Mouse (Mus musculus) heart, postnatal 36 days (tissue): Measurements from ENCODE around the gene Pml. TPM values are rescaled to one million over a fixed set of nuclear protein-coding genes. Genes with fewer than 3 reads are reported as not detected.
"Not testable (repeated sequence)": the region's sequence is repeated elsewhere in the genome, so short reads cannot be mapped to it uniquely, and the experiment has no call there.

ENCODE experiments used
- DNase-seq, 2 experiments: peaks; one replicate each; pipeline ENCODE4 v3.0.0; 2021 to 2022
- intact Hi-C: fragments of 180-260 bp; cut with DNase I; formaldehyde crosslinking; loops from one replicate; pipeline ENCODE4 v1.15.1; 2025
- total RNA-seq, 2 experiments: library from RNA; stranded (reverse); gene quantifications; 2 replicates each; pipeline ENCODE4 v1.2.3; 2021

Gene Pml
- total RNA-seq, 2 experiments from 2014 or later: 8.3 to 9.5 TPM

DNA sequence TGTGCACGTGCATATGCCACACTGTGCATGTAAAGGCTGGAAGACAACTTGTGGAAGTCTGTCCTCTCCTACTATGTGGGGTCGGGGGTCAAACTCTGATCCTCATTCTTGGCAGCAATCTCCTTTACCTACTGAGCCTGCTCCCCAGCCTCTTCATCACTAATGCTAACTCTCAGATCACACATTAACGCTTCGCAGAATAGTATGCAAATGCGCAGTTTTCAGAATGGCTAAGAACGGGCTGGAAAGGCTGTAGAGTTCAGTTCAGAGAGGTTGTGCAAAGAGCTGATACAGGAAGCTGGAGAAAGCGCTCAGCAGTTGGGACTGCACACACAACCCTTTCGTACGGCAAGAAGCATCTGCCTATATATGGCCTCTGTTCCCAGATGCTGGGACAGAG lies 23.3 kb upstream of the Pml start:
- intact Hi-C loops: no loop called here

DNA sequence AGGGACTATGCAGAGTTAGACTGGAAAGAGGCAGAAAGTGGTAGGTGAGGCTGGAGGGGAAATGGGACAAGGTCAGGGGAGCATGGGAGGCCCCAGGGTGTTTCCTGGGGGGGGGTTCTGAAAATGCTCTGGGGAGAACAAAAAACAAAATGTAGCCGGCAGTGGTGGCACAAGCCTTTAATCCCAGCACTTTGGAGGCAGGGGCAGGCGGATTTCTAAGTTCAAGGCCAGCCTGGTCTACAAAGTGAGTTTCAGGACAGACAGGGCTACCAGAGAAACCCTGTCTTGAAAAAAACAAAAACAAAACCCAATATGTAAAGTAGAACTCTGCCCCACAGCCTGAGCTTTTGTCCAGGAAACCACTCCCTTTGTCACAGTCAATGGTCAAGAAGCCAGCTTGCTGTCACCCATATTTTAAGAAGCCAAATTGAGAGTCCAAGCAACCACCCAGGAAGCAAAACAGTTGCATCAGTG lies 22.5 kb upstream of the Pml start:
- intact Hi-C loops: no loop called here
- no peak for DNase-seq

More for the DNA sequence above, 23.3 kb upstream of the Pml start:
- no peak for DNase-seq

DNA sequence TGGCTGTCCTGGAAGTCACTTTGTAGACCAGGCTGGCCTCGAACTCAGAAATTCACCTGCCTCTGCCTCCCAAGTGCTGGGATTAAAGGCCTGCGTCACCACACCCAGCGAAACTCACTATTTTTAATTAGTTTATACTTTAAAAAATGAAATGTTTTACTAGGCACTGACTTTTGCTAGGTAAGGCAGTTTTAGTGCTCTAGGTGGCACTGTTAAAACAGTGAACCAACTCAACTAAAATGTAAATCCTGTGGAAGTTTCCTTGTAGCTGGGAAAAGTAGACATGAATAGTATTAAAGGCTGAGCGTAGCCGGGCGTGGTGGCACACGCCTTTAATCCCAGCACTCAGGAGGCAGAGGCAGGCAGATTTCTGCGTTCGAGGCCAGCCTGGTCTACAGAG lies 22.0 kb upstream of the Pml start:
- intact Hi-C loops, DNase-seq: not testable (repeated sequence)

DNA sequence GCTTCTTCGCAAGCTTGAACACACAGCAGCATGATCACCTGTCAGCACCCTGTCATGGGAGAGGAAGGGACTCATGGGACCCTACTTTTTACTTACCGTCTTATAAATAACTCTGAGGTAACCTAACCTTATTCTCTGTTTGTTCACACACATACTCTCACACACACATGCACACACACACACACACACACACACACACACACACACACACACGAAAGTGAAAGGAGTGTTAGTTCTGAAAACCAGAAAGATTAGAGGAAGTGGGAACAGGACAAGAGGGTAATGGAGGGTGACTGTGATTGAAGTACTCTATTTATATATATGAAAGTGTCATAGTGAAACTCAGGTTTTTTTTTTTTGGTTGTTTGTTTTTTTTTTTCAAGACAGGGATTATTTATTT lies 21.5 kb upstream of the Pml start:
- intact Hi-C loops: no loop called here
- no peak for DNase-seq

DNA sequence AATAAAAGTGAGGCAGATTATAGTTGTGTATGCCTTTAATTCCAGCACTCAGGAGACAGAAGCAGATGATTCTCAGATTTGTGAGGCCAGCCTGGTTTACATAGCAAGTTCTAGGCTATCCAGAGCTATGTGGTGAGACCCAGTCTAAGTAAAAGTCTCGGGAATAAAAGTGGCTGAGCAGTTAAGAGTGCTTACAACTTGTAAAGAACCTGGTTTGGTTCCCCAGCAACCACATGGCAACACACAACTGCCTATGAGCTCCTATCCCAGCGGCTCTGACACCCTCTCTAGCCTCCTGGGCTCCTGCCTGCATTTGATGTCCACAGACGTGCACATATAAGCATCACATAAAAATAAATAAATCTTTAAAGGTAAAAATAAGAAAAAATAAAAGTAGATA lies 20.5 kb upstream of the Pml start:
- no peak for DNase-seq
- intact Hi-C loops: no loop called here

DNA sequence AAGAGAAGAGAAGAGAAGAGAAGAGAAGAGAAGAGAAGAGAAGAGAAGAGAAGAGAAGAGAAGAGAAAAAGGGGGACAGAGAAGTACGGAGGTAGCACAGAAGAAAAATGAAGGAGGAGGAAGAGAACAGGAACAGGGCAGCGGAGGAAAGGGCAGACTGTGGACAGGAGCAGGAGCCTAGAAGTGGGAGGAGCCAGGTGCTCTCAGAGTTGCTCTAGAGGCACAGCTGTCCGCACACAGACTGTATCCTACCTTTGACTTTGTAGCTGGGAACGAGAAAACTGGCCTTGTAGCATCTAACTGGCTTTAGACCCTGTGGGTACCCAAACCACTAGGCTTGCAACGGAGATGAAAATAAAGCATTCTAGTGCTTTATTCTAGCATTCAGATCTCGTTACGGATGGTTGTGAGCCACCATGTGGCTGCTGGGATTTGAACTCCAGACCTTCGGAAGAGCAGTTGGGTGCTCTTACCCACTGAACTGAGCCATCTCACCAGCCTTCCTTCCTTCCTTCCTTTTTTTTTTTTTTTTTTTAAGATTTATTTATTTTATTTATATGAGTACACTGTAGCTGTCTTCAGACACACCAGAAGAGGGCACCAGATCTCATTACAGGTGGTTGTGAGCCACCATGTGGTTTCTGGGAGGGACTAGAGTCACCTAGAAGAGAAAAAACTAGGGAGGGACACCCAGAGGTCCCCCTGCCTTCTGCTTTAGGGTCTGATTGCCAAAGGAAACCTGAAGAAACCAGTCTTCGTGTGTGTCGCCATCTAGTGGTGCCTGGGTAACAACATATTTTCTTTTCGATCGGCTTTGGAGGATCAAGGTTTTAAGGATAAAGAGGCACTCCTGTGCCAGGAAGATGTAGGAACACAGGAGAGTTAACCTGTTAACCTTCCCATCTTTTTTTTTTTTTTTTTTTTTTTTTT lies 19.1 kb upstream of the Pml start:
- DNase-seq: peak; percentile 59 to 72
- intact Hi-C loops: loop anchor here (1.0 to 2.0 kb wide), 2 partner anchors 22 to 42 kb away; no protein-coding TSS in a partner anchor

DNA sequence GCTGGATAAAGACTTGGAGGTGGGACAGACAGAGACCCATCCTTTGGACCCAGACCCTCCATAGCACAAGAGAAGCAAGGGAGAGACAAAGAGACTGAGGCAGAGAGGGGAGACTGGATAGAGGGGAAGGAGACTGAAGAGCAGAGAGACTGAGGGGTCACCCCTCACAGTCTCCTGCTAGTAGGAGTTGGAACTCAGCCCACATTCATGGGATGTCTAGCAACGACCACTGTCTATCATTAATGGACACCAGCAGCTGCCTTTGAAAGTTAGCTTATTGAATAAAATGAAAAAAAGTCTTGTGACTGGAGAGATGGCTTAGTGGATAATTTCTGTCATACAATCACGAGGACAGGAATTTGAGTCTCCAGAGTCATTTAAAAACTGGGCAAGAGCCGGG lies 17.5 kb upstream of the Pml start:
- no peak for DNase-seq
- intact Hi-C loops: no loop called here

DNA sequence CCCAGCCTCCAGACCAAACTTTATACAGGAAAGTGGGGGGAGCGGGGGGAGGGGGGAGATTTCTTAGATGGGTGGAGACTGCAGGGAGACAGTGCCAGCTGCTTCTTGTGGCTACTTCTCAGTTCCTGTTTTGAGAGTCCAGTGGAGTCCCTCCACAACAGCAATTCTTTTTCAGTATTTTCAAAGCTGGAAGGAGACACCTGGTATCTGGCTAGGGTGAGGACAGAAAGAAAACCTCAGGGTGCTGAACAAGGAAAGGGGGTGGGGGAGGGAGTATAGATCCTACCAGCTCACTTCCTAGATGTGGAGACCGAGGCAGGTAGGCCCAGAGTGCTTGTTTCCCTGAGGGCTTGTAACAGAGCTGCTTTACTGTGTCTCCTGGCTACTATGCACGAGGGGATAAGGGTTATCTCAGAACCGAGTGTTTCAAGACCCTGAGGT lies 17.0 kb upstream of the Pml start:
- DNase-seq: no peak
- intact Hi-C loops: no loop called here

DNA sequence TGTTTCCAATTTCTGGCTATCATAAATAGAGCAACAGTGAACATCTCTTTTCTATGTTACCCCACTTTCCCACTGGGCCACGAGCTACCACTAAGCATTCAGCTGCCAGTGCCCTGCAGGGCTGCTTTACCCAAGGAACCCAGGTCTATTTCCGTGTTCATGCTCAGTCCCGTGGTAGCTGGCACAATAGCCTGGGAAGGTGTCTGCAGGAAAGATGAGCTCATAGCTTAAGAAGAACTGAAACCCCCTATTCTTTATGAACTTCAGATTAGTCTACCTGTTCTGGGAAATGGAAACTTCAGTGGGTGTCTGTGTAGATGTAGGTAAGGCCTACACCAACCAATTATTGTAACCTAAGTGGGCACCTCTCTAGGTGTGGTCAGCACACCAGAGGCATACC lies 15.8 kb upstream of the Pml start:
- DNase-seq: no peak
- intact Hi-C loops: no loop called here

DNA sequence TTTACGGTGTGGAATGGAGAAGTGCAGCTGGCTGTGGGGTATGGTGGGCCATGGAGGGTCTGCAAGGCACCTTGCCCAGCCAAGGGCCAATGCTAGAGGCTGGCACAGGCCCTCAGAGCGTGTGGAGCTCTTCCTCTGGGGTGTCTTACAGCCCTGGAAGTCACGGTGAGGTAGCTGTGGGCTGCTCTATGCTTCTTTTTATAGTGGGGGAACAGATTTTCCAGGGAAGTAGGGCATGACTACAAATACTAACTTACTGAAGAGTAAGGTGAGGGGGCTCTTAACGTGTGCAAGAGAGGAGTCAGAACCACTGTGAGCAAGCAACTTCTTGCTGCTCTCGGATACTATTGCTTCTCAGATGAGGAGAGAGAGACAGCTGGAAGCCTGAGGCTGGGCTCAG lies 12.9 kb upstream of the Pml start:
- no peak for DNase-seq
- intact Hi-C loops: no loop called here

DNA sequence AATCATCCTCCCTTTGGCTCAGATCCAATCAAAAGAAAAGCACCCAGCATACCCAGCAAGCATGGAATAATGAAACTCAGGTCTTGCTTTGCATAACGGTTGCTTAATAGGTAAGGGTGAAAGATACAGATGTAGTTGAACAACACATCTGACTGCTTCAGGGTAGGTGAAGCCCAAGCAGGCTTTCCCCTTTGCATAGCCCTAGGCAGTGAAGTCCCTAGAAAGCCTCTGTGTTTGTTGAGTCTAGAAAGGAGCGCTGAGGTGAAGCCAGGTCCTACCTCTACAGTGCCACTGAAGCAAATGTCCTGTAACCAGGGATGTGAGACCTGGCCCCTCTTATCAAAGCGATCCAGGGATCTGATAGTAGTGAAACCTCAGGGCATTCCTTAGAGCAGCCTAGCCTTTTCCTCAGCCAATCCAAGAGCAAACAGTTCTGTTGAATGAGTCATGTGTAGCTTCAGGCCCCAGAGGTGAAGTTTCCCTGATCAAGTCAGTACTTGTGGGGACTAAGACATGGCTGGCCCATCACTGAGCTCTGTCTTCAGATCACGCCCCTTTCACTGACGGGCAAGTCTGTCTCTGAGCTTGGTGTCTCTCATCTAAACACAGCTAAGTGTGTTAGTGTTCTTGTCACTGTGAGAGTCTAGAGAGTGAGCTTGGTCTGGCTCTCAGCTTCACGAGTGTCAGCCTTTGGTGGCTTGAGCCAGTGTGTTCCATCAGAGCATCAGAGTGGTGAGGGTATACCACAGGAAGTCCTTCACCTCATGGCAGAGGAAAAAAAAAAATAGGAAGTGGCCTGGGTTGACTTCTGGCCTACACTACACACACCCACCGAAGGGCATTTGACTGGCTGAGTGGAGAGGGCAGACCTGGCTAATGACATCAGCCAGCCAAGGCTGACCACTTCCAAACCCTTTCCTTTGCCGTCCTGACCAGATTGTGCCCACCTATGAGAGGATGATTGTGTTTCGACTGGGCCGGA lies 6.4 kb upstream of the Pml start:
- intact Hi-C loops: loop anchor here (10.0 kb wide), 1 partner anchor 491 kb away; the partner anchor contains the start of gene Clk3

DNA sequence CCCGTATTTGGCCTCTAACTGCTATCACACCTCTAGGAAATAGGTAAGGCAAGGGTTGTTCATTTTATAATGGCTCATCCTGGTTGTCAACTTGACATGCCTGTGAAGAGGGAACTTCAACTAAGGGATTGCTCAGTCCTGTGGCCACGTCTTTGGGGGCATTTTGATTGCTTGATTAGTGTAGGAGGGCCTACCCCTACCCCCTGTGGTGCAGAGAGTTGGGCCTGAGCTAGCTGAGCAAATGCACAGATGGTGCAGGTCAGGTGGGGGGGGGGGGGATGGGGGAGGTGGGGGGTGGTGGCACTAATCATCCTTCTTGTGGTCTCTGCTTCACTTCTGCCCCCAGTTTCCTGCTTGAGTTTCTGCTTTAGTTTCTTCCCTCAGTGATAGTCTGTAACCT lies 5.5 kb upstream of the Pml start:
- intact Hi-C loops: loop anchor here (10.0 kb wide), 1 partner anchor 490 kb away; the partner anchor contains the start of gene Clk3
- no peak for DNase-seq

More for the DNA sequence above, 6.4 kb upstream of the Pml start:
- no peak for DNase-seq

DNA sequence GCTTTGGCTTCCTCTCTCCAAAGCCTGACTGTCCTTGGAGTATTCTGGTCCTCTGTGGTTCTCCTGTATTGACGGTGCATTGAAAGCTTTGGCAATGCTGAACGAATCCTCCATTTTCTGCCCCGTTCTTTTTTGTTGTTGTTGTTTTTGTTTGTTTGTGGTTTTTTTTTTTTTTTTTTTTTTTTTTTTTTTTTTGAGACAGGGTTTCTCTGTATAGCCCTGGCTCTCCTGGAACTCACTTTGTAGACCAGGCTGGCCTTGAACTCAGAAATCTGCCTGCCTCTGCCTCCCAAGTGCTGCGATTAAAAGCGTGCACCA lies 4.2 kb upstream of the Pml start:
- intact Hi-C loops: loop anchor here (10.0 kb wide), 1 partner anchor 489 kb away; the partner anchor contains the start of gene Clk3
- DNase-seq: not testable (repeated sequence)

DNA sequence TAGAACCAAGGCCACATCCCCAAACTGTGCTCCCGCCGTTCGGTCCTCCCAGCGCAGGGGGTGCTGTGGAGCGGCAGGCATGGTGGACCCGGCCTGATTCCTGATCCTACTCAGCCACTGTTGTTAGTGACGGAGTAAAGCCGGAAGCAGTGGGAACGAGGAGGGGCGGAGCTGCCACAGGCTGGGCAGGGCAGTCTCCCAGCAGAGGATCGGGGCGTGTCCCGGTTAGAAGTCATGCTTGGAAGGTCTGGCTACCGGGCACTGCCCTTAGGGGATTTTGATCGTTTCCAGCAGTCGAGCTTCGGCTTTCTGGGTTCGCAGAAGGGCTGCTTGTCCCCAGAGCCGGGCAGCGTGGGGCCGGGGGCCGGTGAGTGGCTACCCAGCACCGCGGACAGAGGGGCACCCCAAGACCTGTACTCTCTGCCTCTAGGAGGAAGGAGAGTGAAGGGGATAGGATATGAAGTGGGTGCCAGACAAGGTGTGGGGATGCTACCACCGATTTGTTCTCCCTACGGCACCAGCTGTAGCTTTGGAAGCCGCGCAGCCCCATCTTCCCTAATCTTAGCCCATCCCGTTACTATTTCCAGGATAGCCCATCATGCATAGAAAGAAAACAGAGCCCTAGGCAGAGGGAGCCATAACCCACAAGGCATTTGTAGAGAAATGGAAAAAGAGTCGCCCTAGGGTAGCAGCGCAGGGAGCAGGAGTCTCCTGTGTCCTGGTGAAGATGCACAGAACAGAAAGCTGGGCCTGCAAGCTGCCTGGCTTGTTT lies 3.6 kb upstream of the Pml start, which contains the start of gene Stoml1:
Gene Stoml1 (plus strand): TSS at position 132 of the 772 bp plus-strand sequence.
- intact Hi-C loops: loop anchor here (10.0 kb wide), 1 partner anchor 488 kb away; the partner anchor contains the start of gene Clk3
- DNase-seq: peak; percentile 92 to 97

DNA sequence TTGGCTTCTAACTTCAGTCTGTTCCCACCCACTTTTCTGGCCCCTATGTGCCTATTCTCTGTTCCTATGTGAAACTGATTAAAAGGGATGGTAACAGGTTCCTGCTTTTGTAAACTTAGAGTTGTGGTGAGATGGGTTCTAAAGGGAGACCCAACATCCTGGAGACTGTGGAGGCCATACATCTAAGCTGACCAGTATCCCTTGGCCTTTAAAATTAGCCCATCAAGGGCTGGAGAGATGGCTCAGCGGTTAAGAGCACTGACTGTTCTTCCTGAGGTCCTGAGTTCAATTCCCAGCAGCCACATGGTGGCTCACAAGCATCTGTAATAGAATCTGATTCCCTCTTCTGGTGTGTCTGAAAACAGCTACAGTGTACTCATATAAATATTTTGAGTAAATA lies 1.1 kb upstream of the Pml start:
- DNase-seq: not testable (repeated sequence)
- intact Hi-C loops: loop anchor here (10.0 kb wide), 1 partner anchor 486 kb away; the partner anchor contains the start of gene Clk3

DNA sequence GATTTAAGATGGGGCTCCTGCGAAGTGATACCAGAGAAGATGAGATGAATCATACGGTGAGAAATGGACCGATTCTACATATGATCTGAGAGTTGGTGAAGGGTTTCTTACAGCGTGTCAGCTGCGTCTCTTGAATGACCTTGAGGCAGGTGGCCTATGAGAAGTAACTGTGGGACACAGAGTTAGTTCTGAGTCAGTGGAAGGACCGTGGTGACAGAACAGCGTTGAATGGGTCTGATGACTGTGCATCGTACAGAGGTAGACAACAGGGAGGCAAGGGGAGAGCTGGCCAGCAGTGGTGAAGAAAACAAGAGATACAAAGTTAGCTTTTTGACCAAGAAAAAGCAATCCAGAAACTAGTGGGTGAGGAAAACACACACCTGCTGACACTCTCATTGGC lies 736 bp upstream of the Pml start:
- DNase-seq: no peak
- intact Hi-C loops: loop anchor here (10.0 kb wide), 1 partner anchor 486 kb away; the partner anchor contains the start of gene Clk3

DNA sequence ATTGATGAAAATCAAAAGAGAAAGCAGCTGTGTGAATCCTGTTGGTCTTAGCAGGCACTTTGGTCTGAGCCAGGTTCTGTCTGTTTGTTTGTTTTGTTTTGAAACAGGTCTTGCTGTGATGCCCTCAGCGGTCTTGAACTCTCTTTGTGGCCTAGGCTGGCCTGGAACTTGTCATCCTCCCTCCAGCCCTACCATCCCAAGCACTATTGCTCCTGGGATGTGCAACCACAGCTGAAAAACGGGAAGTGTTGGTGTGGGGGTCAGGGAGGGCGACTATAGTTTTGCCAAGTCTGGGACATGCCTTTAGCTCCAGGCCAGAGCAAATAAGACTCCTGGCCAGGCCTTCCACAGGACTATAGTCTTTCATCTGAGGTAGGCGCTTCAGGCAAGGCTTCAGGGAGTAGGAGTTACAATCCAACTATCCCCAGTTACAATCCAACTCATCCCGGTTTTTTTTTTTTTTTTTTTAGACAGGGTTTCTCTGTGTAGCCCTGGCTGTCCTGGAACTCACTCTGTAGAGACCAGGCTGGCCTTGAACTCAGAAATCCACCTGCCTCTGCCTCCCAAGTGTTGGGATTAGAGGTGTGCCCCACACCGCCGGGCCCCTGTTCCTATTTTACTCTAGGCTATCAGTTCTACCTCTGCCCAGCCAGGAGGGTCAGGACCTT lies 706 bp downstream of the Pml start:
- intact Hi-C loops: no loop called here
- DNase-seq: peak in 1 of 2 experiments; percentile 27

DNA sequence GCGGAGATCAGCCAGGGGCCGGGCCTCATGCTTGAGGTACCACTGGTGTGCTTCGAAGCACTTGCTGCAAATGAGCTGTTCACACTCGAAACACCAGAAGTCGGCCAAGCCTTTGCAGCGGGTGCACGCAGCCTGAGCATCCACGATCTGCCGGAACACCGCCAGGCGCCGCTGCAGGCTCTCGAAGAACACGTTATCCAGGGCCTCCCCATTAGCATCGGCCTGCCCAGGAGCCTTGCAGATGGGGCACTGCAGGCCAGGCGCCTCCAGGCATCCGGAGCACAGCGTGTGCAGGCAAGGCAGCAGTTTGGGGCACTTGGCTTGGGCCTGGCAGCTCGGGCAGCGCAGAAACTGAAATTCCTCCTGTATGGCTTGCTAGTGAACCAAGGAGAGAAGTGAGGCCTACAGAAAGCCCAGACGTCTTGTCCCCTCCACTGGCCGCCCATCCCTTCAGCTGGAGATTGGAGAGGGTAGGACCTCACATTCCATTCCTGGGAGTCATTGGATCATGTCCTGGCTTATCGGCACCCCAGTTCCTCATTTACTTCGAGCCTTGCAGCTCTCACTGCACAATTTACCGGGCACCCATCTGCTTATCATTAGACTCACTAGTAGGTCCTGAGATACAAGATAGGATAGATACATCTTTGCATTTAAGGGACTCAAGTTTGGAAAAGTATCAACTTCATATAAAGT lies 2.4 kb downstream of the Pml start:
- intact Hi-C loops: loop anchor here (1.0 to 2.0 kb wide), 2 partner anchors 22 to 33 kb away; no protein-coding TSS in a partner anchor
- DNase-seq: peak; percentile 79
